Mouse (Mus musculus) liver, embryonic 14.5 days (tissue): ENCODE measurements around the gene 1700061G19Rik.

Source experiments
- CTCF ChIP-seq: IDR thresholded peaks from 2 replicates; pipeline ENCODE4 v1.5.1; 2016; ENCODE audit warnings: antibody characterized with exemption, low read depth, control low read depth
- EP300 ChIP-seq: IDR thresholded peaks from 2 replicates; pipeline ENCODE4 v1.6.1; 2016; ENCODE audit warnings: antibody characterized with exemption, low read depth

DNA sequence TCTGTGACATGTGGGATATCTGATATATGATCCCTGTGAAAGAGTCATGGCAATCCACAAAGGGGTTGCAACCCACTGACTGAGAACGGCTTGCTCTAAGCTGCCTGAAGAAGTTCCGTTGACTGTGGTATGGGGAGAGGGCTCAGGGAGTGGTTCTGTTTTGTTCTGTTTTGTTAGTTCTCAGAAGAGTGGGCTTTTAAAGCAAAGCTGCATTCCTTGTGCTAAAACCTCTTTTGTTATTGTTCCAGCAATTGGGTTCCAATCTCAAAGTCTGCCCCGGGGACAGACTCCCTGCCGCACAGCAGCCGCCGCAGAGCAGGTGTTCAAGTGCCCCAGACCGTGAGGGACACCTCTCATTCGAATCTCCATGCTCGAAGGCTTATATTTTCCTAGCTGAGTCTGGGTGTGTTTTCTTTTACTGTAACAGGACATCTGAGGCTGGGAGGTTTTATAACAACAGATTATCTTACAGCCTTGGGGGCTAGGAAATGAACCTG lies 5.7 kb upstream of the 1700061G19Rik start:
- TF ChIP-seq CTCF: no peak
- no peak for TF ChIP-seq EP300
